Mouse (Mus musculus): ENCODE results near the gene Myl4.

Myl4 gene

GRCm38 (mm10) chr11:104637010-104637409, 86.5 kb downstream of the Myl4 start:
- no peak for DNase-seq (ENCODE audit: low spot score)

GRCm38 (mm10) chr11:104638006-104638405, 87.5 kb downstream of the Myl4 start:
- no peak for DNase-seq (ENCODE audit: low spot score)

- DNase-seq (ENCODE audit: low spot score): no peak
Observed at GRCm38 (mm10) chr11:104638906-104639305, 88.4 kb downstream of the Myl4 start.

GRCm38 (mm10) chr11:104639634-104640033, 89.2 kb downstream of the Myl4 start:
- no peak for DNase-seq (ENCODE audit: low spot score)

- DNase-seq (ENCODE audit: low spot score): no peak
Observed at GRCm38 (mm10) chr11:104640894-104641293, 90.4 kb downstream of the Myl4 start.

- DNase-seq (ENCODE audit: low spot score): no peak
Observed at GRCm38 (mm10) chr11:104643236-104643635, 92.8 kb downstream of the Myl4 start.
